Mouse (Mus musculus) limb, embryonic 14.5 days (tissue): ENCODE results near the gene Aph1c. TPM values are rescaled to one million over a fixed set of nuclear protein-coding genes. Genes with fewer than 3 reads are reported as not detected.

Experiments used
- ATAC-seq: fragments of 200-750 bp; cut with Nextera tagmentation; 2 replicates; pipeline ENCODE4 v1.8.0; 2017; ENCODE audit warnings: low read depth, moderate number of reproducible peaks, moderate TSS enrichment; ENCODE audit not compliant: low FRiP score
- DNase-seq: peaks from one replicate; pipeline ENCODE4 v3.0.0-alpha.2; 2015; ENCODE audit warnings: low spot score
- H3K27ac ChIP-seq: fragments of 300-500 bp; sonication (generic); replicated peaks from 2 replicates; pipeline ENCODE4 v1.5.1; 2014; ENCODE audit warnings: low read depth, mild to moderate bottlenecking, low read length, moderate library complexity, mixed read lengths
- H3K27me3 ChIP-seq: fragments of 300-500 bp; sonication (generic); 2 replicates; pipeline ENCODE4 v1.6.1; 2014; ENCODE audit warnings: low read length, mixed read lengths; ENCODE audit not compliant: control insufficient read depth, insufficient read depth
- H3K36me3 ChIP-seq: fragments of 300-500 bp; sonication (generic); 2 replicates; pipeline ENCODE4 v1.6.1; 2014; ENCODE audit warnings: mild to moderate bottlenecking, low read length, moderate library complexity, mixed read lengths; ENCODE audit not compliant: control insufficient read depth, insufficient read depth
- H3K4me1 ChIP-seq: fragments of 300-500 bp; sonication (generic); 2 replicates; pipeline ENCODE4 v1.6.1; 2014; ENCODE audit warnings: antibody characterized with exemption, low read length, mixed read lengths; ENCODE audit not compliant: control insufficient read depth, insufficient read depth
- H3K4me2 ChIP-seq: fragments of 300-500 bp; sonication (generic); replicated peaks from 2 replicates; pipeline ENCODE4 v1.6.1; 2014; ENCODE audit warnings: low read depth, mild to moderate bottlenecking, low read length, moderate library complexity; ENCODE audit not compliant: severe bottlenecking
- H3K4me3 ChIP-seq: fragments of 300-500 bp; sonication (generic); replicated peaks from 2 replicates; pipeline ENCODE4 v1.5.1; 2014; ENCODE audit warnings: low read length
- H3K9ac ChIP-seq: fragments of 300-500 bp; sonication (generic); 2 replicates; pipeline ENCODE4 v1.6.1; 2014; ENCODE audit warnings: mild to moderate bottlenecking, low read depth, low read length, moderate library complexity; ENCODE audit not compliant: severe bottlenecking
- H3K9me3 ChIP-seq: fragments of 300-500 bp; sonication (generic); 2 replicates; pipeline ENCODE4 v1.6.1; 2016; ENCODE audit warnings: low read length; ENCODE audit not compliant: control insufficient read depth
- POLR2A ChIP-seq: fragments of 200-500 bp; IDR thresholded peaks from 2 replicates; pipeline ENCODE4 v1.8.0; 2012; ENCODE audit warnings: inconsistent platforms, mild to moderate bottlenecking, moderate library complexity, borderline replicate concordance; ENCODE audit not compliant: insufficient read depth, insufficient read length; ENCODE audit errors: extremely low read depth
- WGBS: fragments of 180-500 bp; shearing (Covaris S2); extraction: QIAGEN DNeasy Blood & Tissue Kit; methylation state at CpG from one replicate; pipeline ENCODE4 v1.1.7; 2014; 5-methylcytosine and 5-hydroxymethylcytosine counted together
- polyA plus RNA-seq, 2 experiments: library from polyadenylated mRNA; depleted of rRNA in 1 of 2; stranded (reverse) in 1 of 2; unstranded in 1 of 2; fragments of >200 nt; fragmentation: Nextera tagmentation in 1 of 2; extraction: Ambion mirVana in 1 of 2; gene quantifications; 2 replicates each; pipeline versions ENCODE4 v1.2.1 to v1.2.3; 2012 to 2014

Gene Aph1c
- polyA plus RNA-seq, 2 experiments: 2.5 to 4.3 TPM

DNA sequence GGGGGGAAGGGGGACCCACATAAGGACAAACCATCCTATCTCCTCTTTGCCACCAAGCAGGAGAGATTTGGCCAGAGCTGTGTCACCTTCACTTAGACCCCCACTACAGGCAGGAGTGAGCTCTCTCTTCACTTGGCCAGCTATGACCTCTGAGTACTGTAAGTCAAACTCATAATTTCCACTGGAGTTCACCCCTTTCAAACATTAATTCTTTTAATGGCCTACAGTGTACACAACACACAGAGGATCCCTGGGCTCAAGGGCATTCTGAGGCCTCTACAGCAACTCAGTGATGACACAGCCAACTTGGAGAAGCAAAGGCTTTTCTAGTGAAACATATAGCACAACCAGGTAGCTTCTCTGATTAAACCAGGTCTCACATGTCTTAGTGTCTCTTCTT lies 63.8 kb downstream of the Aph1c start:
- H3K27me3 ChIP-seq: no peaks in the 10 kb centered on the region
- H3K27ac ChIP-seq: no peak overlapping the region
- H3K4me3 ChIP-seq: no peak overlapping the region
- DNase-seq (no peak), ATAC-seq (no peak)
- no peaks in the 10 kb centered on the region for H3K36me3 ChIP-seq
- no peak overlapping the region for H3K9ac ChIP-seq
- no peaks in the 10 kb centered on the region for H3K4me1 ChIP-seq
- H3K4me2 ChIP-seq: no peak overlapping the region
- no peak for TF ChIP-seq POLR2A
- no peaks in the 10 kb centered on the region for H3K9me3 ChIP-seq

DNA sequence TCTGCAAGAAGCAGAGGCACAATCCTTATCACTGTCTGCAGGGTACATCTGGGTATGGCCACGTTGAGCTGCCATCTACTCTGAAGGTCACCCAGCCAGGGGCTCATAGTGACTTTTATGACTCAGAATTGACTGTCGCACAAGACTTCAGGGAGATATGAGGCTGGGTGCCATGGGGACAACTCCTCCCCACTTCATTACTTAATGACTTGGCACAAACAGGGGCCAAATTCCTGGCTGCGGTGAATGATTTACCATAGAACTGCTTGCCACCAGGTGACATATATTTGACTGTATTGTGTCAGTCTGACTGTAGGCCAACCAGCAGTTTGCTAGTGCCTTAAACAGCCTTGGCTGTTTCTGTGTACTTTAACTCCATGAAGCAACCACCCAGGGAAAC lies 65.3 kb downstream of the Aph1c start:
- Histone ChIP-seq H3K27ac (no peak overlapping the region), H3K36me3 (no peaks in the 10 kb centered on the region), H3K4me2 (no peak overlapping the region), H3K27me3 (no peaks in the 10 kb centered on the region), H3K4me3 (no peak overlapping the region), H3K9me3 (no peaks in the 10 kb centered on the region), H3K9ac (no peak overlapping the region), H3K4me1 (no peaks in the 10 kb centered on the region)
- WGBS: 67% methylated on average over 3 of the region's 3 CpGs
- TF ChIP-seq POLR2A: no peak
- ATAC-seq (no peak), DNase-seq (no peak)

DNA sequence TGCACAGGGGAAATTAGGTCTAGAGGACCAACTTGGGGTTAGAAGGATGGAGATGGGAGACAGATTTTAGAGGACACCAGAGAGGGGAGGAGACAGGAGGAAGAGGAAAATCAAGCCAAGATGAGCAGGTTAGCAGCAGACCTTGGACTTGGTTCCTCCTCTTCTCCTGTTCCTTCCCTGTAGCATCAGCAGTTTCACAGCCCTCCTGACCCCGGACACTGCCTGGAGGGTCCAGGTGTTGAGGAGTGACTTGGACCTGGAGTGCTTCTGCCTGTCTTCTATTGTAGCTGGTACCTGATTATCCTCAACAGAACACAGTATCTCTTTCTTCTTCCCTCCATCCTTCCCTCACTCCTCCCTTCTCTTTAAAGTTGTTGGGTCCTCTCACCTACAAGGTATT lies 65.8 kb downstream of the Aph1c start:
- TF ChIP-seq POLR2A: no peak
- Histone ChIP-seq H3K9me3 (no peaks in the 10 kb centered on the region), H3K27ac (no peak overlapping the region), H3K9ac (no peak overlapping the region), H3K36me3 (no peaks in the 10 kb centered on the region), H3K27me3 (no peaks in the 10 kb centered on the region), H3K4me2 (no peak overlapping the region), H3K4me3 (no peak overlapping the region), H3K4me1 (no peaks in the 10 kb centered on the region)
- DNase-seq (no peak), ATAC-seq (no peak)
- 89% methylated on average over 1 of the region's 1 CpGs for WGBS

Other genes starting within 250 kb of the Aph1c start
- gene Usp3, start 241.6 kb downstream of the Aph1c start, polyA plus RNA-seq (2012; rRNA removed): 39.2 and 45.8 TPM in 2 replicates
- 66.7 and 77.6 TPM in 2 replicates for gene Usp3, start 241.6 kb downstream of the Aph1c start, polyA plus RNA-seq (2014; fragmentation: Nextera tagmentation; extraction: Ambion mirVana)
- 36.5 and 40.0 TPM in 2 replicates for gene Car12, start 121.0 kb downstream of the Aph1c start, polyA plus RNA-seq (2012; rRNA removed)
- 15.8 and 17.8 TPM in 2 replicates for gene Car12, start 121.0 kb downstream of the Aph1c start, polyA plus RNA-seq (2014; fragmentation: Nextera tagmentation; extraction: Ambion mirVana)
- 6.3 and 7.6 TPM in 2 replicates for gene Aph1b, start 39.2 kb downstream of the Aph1c start, polyA plus RNA-seq (2012; rRNA removed)
- gene Aph1b, start 39.2 kb downstream of the Aph1c start, polyA plus RNA-seq (2014; fragmentation: Nextera tagmentation; extraction: Ambion mirVana): 11.4 and 13.2 TPM in 2 replicates
- 0.23 and 0.50 TPM in 2 replicates for gene Gm10647, start 37.7 kb downstream of the Aph1c start, polyA plus RNA-seq (2012; rRNA removed)
- 0.47 and 0.63 TPM in 2 replicates for gene Gm10647, start 37.7 kb downstream of the Aph1c start, polyA plus RNA-seq (2014; fragmentation: Nextera tagmentation; extraction: Ambion mirVana)
- 14.3 and 15.1 TPM in 2 replicates for gene Rab8b, start 85.0 kb upstream of the Aph1c start, polyA plus RNA-seq (2012; rRNA removed)
- 15.4 and 16.8 TPM in 2 replicates for gene Rab8b, start 85.0 kb upstream of the Aph1c start, polyA plus RNA-seq (2014; fragmentation: Nextera tagmentation; extraction: Ambion mirVana)
- gene Rps27l, start 111.4 kb upstream of the Aph1c start, polyA plus RNA-seq (2012; rRNA removed): 196 and 292 TPM in 2 replicates
- gene Rps27l, start 111.4 kb upstream of the Aph1c start, polyA plus RNA-seq (2014; fragmentation: Nextera tagmentation; extraction: Ambion mirVana): 596 and 633 TPM in 2 replicates
- gene Lactb, start 140.8 kb upstream of the Aph1c start, polyA plus RNA-seq (2012; rRNA removed): 8.8 and 10.1 TPM in 2 replicates
- 10.6 and 10.9 TPM in 2 replicates for gene Lactb, start 140.8 kb upstream of the Aph1c start, polyA plus RNA-seq (2014; fragmentation: Nextera tagmentation; extraction: Ambion mirVana)
- gene Tpm1, start 214.7 kb upstream of the Aph1c start, polyA plus RNA-seq (2012; rRNA removed): 420 and 643 TPM in 2 replicates
- 724 and 728 TPM in 2 replicates for gene Tpm1, start 214.7 kb upstream of the Aph1c start, polyA plus RNA-seq (2014; fragmentation: Nextera tagmentation; extraction: Ambion mirVana)